Mouse (Mus musculus) thymus, postnatal 25 days (tissue): ENCODE measurements at regions not wholly inside any gene's neighbourhood (a gene's known extent, or its start where the extent isn't known, plus 50 kb on each side); places are given as distances from the start of the nearest gene placed in this dataset.

Source experiments
- DNase-seq: peaks from one replicate; pipeline ENCODE4 v3.0.0; 2022

- DNase-seq, result no peak
Measured at GRCm38 (mm10) chr7:118042914-118043313, 73.1 kb downstream of the Rps15a start.

GRCm38 (mm10) chr7:118039862-118040261 lies 76.1 kb downstream of the Rps15a start:
- peak; percentile 17 for DNase-seq

GRCm38 (mm10) chr7:118037062-118037461 lies 78.9 kb downstream of the Rps15a start:
- DNase-seq, result no peak

GRCm38 (mm10) chr7:118026106-118026526 lies 89.9 kb downstream of the Rps15a start:
- DNase-seq, result no peak

GRCm38 (mm10) chr7:118004620-118005019 lies 111.4 kb downstream of the Rps15a start:
- no peak for DNase-seq

GRCm38 (mm10) chr7:118001881-118002280 lies 114.1 kb downstream of the Rps15a start:
- no peak for DNase-seq

GRCm38 (mm10) chr7:118001121-118001520 lies 114.9 kb downstream of the Rps15a start:
- peak; percentile 2 for DNase-seq

- no peak for DNase-seq
Measured at GRCm38 (mm10) chr7:117982177-117982576, 133.8 kb downstream of the Rps15a start.

- no peak for DNase-seq
Measured at GRCm38 (mm10) chr7:117971176-117971575, 144.8 kb downstream of the Rps15a start.

- no peak for DNase-seq
Measured at GRCm38 (mm10) chr7:117943435-117943834, 172.6 kb downstream of the Rps15a start.

- no peak for DNase-seq
Measured at GRCm38 (mm10) chr7:117939618-117940017, 176.4 kb downstream of the Rps15a start.

GRCm38 (mm10) chr7:117934908-117935307 lies 181.1 kb downstream of the Rps15a start:
- no peak for DNase-seq

- no peak for DNase-seq
Measured at GRCm38 (mm10) chr7:117931234-117931895, 184.6 kb downstream of the Rps15a start.

GRCm38 (mm10) chr7:117930392-117930791 lies 185.6 kb downstream of the Rps15a start:
- DNase-seq, result no peak

- no peak for DNase-seq
Measured at GRCm38 (mm10) chr7:117926396-117926795, 189.6 kb downstream of the Rps15a start.

- DNase-seq, result no peak
Measured at GRCm38 (mm10) chr7:117922270-117922669, 193.7 kb downstream of the Rps15a start.

- DNase-seq, result no peak
Measured at GRCm38 (mm10) chr7:117918206-117918995, 197.6 kb downstream of the Rps15a start.

- no peak for DNase-seq
Measured at GRCm38 (mm10) chr7:117916915-117917314, 199.1 kb downstream of the Rps15a start.

GRCm38 (mm10) chr7:117912453-117912852 lies 203.5 kb downstream of the Rps15a start:
- DNase-seq, result no peak

GRCm38 (mm10) chr7:117911062-117911461 lies 204.9 kb downstream of the Rps15a start:
- no peak for DNase-seq

GRCm38 (mm10) chr7:117896528-117896927 lies 219.5 kb downstream of the Rps15a start:
- DNase-seq, result no peak

- DNase-seq, result no peak
Measured at GRCm38 (mm10) chr7:117887288-117887687, 228.7 kb downstream of the Rps15a start.

- DNase-seq, result peak; percentile 66
Measured at GRCm38 (mm10) chr7:117882803-117883202, 233.2 kb downstream of the Rps15a start.

- no peak for DNase-seq
Measured at GRCm38 (mm10) chr7:117878903-117879302, 237.1 kb downstream of the Rps15a start.
